Mouse (Mus musculus): ENCODE results near the gene Aftph.
A peak's percentile ranks its signal among the peaks of the same experiment; 100 is the strongest.
"Not testable (repeated sequence)": the region's sequence is repeated elsewhere in the genome, so short reads cannot be mapped to it uniquely, and the experiment has no call there.

Gene Aftph

DNA sequence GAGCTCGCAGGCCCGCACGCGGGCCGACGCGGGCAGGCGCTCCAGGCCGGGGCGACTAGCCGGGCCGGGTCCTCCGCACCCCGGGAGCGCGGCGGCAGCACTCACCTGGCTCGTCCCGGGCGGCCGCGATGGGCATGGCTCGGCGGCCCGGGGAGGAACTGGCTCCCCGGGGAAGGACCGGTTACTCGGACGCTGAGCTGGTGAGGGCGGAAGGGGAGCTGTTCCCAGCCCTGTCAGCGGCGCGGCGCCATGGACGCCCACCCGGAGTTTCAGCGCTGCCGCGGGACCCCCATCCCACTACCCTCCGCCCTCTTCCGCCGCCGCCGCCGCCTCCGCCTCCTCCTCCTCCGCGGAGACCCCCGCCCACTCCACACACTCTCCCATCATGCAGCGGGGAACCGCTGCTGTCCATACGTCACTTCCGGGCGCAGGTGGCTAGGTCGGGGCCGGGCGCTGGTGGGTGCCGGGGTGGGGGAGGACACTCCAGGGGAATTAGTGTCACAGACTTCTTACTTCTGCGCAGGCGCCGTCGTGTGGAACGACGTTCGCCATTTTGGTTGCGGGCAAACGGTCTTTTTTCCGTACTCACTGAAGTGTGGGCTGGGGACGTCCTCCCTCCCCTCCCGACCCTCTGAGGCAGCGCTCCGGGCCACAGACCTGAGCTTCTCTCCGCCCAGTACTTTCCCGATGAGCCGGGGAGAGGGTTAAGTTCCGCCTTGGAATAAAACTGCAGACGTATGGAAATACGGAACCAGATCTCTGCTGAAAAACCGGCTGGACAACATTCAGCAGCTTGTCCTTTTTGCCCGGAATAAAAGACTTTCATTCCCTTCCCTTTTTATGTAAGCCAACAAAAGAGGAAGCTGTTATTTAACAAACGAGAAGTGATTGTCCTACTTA lies at the start of gene Aftph:
Aftph (minus strand) TSS at position 389 of the 900 bp plus-strand sequence.
- peak; percentile 98 for DNase-seq

DNA sequence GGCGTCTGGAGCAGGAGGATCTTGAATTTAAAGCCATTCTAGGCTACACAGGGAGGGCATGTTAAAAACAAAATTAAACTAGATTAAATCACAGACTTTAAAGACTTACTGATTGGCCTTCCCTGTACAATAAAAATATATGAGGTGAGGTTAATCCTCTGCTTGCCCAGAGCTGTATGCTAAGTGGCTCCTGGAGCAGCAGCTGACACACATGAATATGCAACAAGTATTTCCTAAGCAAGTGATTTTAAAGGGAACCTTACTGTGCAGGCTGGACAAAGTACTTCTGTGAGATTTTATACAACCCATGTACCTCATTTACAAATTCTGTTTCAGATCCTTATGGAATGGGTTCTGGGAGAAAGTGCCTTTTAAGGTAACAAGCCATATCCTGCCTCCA lies 47.6 kb upstream of the Aftph start:
- no peak for DNase-seq

DNA sequence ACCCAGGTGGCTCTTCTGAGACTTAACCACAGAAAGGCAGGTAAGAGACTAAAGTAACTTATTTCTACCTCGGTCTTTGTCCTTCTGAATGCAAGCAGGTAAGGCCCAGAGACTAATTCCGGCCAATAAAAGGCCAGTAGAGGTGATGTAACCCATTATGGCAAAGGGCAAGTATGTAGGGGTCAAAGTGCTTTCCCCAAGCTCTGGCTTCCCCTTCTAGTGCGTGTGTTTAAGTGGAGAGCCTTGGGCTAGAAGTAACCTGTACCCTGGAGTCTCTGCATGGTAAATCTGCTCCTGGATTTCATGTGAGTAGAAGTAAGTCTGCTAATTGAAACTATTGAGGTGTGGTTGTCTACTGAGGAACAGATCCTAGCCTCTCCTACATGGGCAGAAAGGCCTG lies 46.7 kb upstream of the Aftph start:
- DNase-seq, result no peak

DNA sequence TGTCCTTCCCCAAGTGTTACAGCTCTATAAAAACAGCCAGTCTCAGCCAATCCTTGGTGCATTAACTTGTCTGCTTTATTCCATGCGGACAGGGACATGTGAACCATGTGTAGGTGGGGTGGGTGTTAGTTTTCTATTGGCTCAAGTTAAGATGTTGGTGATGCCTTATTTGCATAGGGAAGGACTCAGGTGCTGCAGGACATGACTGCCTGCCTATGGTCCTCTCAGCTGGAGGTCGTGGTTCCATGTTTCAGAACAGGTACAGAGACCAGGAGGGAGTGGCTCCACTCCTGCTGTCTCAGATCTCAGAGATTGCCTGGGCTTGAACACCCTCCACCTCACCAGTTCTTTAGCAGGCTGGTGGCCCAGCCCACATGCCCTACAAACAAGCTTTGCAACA lies 44.8 kb upstream of the Aftph start:
- DNase-seq, result no peak

DNA sequence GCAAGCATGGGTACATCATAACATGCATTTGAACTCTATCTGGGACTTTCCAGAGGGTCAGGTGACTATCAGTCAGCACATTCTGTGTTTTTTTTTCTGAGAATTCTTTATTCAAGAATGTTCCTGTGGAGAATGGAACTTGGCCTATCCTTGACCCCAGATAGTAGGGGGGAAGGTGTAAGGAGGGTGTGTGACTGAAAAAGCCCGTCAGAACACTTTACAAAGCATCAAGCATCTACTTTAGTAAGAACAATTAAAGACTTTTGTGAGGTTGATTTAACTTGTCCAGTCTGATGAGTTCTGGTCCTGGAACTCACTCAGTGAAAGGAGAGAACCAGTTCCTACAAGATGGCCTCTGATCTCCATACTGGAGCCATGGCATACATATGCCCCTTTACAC lies 43.8 kb upstream of the Aftph start:
- no peak for DNase-seq

DNA sequence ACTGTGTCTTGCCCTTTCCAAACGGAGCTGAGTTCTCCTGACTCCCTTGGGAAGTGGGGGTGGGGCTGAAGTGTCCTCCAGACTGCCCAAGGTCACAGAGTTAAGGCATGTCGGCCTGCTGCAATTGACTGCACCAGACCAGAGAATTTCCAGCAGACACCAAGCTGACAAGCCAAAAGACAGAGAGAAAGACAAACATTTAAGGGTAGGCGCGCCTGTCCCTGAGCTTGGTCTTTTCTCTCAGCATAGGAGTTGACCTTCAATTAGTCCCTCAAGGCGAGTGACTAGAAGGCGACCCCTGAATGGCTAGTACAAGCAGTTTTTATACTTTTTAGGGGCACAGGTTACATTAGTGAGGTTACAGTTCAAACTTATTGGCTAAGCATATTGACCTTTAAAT lies 43.4 kb upstream of the Aftph start:
- DNase-seq, result no peak

DNA sequence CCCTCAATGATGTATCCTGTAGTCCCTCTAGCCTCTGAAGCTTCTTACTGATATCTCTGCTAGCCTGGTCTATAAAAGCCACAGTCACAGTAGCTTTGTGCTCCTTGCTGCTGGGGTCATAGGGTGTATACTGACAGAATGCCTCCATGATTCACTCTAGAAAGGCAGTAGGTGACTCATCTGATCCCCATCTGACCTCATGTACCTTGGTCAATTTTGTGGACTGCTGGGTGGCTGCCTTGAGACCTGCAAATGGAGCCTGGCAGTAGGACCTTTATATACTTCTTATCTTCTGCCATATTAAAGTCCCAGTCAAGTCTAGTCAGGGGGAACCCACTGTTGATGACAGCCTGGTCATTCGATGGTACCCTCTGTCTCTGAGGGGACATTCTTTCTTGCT lies 42.1 kb upstream of the Aftph start:
- no peak for DNase-seq

DNA sequence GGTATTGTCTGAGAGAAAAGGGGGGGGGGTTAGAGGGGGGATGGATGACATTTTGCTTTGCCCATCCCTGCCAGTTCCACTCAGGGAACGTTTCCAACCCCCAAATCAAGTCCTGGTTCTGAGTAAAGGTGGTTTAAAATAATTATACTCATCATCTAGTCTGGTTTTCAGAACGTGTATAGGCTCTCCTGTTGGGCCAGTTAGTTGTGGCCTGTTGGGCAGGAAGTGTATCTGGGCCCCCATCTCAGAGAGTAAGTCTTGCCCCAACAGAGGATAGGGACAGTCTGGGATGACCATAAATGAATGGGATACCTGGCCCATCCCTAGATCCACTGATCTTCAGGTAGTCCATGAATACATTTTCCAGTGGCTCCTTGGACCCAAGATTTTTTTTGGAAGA lies 41.2 kb upstream of the Aftph start:
- no peak for DNase-seq

DNA sequence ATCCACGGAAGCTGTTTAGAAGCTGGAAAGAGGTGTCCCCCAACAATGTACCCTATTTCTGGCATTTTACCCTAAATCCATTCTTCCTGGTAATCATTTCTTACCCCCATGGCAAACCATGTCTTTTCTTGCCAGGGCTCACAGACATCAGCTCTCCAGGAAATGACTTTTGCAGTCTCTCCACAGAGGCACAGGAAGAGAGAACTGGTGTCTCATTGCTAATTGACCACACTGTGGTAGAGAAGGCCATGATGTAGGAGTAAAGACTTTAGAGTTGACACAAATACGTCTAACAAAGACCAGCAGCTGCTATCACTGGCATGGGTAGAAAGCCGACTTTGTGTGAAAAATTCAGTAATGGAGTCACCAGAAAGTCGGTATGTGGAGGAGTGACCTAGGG lies 38.9 kb upstream of the Aftph start:
- no peak for DNase-seq

DNA sequence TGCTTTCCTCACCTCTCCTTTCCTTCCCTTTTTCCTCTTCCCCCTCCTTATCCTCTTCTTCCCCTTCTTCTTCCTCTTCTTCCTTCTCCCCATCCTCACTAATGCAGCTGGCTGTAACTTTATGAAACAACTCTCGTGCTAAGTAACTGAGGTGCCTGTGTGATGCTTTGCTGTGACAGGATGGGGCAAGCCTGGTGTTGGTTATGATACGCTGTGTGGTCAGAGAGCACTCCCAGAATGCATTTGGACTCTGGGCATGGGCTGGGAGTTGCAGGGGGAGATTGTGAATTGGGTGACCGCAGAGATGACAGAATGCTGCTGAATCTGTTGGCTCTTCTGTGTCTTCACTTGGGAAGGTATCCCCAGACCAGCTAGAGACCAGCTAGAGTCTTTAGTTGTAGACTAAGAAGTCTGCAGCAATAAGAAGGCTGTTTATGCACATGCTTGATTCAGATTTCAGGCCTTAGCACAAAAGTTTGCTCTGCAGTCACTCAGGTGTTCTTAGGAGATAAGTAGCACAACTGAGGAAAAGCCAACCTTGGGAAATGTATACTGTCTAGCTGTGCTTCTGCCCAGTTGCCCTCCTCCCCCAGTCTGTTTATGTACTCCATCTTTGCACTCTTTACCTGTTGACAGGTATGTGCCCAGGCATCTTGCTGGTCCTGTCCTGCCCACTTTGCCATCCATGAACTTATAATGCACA lies 37.6 kb upstream of the Aftph start:
- no peak for DNase-seq

DNA sequence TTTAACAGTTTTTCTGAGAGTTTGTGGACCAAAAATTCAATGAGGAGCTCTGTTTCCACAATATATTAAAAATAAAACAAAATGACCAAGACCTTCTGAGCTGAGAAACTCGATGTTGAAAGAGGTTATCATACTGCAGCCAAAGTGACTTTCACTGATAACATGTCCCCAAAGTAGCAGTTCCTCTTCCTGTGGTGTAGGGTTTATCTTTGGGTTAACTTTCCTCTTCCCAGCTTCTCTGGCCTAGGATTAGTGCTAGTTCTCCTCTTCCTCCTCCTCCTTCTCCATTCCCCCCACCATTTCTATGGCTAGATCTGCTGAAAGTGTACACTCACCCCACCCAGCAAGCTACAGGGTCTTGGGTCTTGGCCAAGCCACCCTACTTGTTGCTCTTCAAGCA lies 36.9 kb upstream of the Aftph start:
- no peak for DNase-seq

DNA sequence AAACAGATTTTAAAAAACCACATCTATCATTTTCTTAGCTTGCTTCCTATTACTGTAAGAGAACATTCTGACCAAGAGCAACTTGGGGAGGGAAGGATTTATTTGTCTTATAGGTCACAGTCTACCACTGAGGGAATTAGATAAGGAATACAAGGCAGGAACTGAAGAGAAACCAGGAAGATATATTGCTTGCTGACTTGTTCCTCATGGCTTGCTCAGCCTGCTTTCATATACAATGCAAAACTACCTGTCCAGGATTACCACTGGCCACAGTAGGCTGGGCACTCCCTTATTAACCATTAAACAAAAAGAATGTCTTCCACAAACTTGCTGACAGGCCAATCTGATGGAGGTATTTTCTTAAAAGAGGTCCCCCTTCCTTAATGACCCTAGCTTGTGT lies 35.3 kb upstream of the Aftph start:
- no peak for DNase-seq

DNA sequence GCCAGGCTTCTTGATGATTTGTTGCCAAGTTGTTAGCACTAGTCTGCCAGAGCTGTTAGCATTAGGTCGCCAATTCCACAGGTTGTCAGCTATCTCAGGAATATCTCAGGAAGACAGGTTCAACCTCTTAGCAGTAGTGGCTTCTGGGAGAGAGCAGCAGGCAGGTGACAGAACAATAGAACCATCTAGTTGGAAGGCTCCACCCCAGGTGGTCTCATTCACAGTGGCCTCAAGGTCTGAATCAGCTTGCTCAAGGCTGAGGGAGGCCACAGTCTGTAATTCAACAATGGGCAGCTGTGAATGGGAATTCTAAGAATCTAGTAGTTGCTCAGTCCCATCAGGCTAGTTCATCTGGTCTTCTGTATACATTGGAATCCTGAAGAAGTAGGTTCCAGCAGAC lies 31.3 kb upstream of the Aftph start:
- no peak for DNase-seq

DNA sequence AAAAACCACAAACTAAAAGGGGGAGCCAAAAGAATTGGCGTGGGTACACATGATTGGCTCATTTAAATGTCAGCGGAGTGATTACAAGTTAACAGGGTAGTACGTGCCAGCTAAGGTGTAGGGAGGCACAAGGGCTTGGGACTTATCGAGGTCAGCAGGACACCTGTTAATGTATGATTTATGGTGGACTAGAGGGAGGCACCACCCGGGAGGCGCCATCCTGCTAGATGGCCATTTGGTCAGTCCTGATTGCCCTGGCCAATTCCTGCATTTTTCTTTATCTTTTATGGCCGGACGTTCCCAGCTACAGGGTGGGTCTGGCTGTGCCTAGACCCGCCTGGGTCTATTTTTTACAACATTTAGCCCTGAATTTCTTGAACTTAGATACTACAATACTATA lies 30.4 kb upstream of the Aftph start:
- DNase-seq, result not testable (repeated sequence)

DNA sequence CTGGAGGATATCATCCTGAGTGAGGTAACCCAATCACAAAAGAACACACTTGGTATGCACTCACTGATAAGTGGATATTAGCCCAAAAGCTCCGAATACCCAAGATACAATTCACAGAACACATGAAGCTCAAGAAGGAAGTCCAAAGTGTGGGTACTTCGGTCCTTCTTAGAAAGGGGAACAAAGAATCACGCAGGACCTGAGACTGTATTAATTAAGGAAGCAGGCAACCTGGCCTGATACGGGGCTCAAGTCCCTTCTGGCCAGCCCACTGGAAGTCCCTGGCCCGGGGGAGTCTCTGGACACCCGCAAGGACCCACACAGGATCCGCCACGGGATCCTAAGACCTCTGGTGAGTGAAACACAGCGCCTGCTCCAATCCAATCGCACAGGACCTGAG lies 20.6 kb upstream of the Aftph start:
- DNase-seq, result not testable (repeated sequence)

DNA sequence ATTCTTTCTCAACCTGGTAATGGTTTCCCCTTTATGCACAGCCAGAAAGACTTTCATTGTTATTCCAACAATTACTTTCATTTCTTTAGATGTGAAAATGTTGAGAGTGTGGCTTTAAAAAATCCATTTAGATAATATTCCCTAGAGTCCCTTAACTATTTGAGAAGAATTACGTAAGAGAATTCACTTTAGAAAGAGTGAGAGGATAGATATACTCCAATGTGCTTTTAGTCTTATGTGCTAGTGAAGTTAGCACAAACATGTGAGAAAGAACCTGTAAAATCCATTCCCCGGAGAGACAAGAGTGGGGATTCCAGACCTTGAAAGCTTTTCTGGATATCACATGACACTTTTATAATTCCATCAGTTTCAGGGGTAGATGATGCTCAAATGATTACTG lies 9.2 kb upstream of the Aftph start:
- DNase-seq, result no peak

DNA sequence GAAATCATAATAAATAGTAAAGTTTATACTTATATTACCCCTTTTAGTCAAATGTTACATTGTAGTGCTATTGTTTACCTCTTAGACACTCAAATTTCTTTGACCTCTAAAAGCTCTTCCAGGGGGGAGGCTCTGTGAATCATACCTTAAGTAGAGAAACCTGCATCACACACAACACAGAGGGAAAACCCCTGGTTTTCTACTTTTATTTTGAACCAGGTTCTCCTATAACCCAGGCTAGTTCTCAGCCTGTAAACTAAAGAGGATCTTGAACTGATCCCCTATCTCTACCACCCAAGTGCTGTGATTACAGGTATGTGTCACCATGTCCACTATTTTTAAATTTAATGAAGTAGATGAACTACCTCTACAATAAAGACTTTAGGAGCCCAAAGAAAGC lies 2.0 kb upstream of the Aftph start:
- no peak for DNase-seq

DNA sequence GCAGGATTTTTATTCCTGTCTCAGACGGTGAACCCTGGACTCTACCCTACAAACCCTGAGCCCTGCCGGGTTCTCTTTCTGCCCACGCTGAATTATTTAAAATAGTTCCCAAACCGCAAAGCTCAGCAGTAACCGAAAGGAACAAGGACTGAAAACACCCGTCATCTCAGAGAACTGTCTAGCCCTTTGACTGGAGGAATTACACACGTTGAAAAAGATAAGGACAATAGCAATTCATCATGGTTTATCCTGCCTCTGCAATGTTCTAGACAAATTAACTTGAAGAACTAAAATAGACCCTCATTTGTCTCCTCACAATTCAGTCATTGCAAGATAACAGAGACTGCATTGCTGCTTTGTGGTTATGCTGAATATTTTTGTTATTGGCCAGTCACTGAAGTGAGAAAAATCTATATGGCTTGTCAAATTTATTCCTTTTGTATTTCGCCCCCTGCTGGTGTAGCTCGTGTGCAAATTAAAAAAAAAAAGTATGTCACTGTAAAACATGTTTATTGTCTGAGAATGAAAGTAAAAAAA lies 1.0 kb upstream of the Aftph start:
- peak; percentile 61 for DNase-seq

DNA sequence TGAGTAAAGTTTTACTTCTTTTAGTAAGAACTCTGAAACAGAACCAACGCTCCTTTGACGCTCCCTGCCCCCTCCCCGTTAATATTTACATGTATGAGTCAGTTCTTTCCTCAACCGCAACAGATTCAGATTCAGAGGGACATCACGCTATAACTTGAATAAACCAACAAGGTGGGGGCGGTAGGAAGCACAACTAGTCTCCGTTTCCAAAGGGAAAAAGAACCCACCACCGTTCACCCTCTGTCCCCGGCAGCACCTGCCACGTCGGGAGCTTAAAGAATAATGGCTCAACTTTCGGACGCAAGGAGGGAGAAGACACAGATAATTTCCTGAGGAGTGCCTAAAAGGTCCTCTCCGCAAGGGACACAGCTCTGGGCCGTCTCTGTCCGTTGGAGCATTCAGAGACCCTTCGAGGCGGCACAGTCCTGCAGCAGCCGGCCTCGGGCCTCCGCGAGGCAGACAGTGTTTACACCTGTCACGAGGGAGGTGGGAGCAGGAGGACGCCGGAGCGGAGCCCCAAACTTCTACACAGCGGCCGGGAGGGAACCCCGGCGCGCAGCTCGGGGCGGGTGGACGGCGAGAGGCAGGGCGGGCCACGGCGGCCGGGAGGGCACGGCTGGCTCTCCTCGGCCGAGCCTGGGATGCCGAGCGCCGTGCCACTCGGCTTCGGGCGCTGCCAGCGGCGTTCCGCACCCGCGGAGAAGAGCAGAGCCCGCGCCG lies 748 bp downstream of the Aftph start:
- peak; percentile 42 for DNase-seq

DNA sequence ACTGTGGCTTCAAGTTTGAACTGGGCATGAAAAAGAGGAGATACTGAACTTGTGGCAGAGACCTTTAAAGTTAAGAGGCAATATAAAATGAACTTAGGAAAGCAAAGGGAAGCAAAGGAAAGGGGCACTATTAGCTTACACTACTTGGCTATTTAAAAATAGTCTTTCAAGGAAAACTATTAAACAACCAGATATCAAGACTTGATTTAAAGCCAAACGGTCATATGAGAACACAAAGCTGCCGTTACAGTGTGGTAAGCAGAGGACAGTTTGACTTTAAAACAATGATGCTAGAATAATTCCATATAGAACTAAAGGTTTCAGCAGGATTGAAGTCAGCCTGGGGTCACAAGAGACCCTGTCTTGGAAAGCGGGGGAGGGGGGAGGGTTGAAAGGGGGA lies 7.3 kb downstream of the Aftph start:
- no peak for DNase-seq

DNA sequence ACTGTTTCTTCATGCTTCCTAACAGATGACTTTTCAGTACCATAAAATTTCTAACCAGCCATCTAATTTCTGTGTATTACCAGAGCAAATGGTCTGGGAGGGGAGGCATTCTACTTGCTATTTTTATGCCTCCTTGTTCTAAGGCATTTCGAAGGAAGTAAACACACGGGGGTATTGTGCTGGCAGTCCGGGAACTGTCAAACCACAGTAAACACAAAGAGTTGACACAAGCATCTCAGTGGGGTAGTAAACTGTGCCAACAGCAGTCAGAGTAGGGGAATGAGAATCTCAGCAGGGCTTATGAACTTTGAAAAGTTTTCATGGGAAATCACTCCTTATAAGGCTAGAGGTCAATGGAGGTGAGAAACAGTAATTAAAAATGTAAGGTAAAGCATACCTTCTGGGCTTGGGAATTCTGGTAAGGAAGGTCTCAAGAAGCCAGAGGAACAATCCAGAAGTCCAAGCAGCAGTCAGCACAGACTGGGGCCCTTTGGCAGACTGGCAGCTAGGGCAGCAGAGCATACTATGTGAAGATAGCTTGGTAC lies 7.8 kb downstream of the Aftph start:
- no peak for DNase-seq

DNA sequence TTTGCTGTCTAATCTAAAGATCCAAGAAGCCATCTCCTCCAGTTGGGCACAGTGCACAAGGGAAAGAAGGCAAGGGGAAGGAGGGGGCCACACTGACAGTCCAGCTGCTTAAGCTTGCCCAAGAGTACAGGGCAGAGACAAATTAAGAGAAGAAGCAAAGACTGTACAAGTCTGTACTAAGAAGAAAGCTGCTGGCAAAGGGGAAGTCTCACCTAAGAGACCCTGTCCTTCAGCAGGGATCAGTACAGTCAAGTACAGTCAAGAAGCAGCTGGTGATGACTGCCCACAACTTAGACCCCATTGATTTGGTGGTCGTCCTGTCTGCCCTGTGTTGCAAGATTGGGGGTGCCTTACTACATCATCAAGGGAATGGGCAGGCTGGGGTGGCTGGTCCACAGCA lies 12.0 kb downstream of the Aftph start:
- DNase-seq, result no peak

DNA sequence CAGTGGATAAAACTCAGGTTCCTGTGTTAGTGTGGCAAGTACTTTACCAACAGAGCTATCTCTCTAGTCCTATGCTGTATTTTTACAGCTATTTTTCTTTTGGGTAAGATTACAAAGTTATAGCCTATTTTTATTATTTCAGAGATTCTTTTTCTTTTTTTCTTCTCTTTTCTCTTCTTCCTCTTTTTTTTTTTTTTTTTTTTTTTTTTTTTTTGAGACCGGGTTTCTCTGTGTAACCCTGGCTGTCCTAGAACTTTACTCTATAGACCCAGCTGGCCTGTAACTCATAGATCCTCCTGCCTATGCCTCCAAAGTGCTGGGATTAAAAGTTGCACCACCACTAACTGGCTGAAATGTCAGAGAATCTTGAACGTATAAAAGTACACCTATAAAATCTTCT lies 13.3 kb downstream of the Aftph start:
- no peak for DNase-seq

Measured in right cerebral cortex, adult 18-20 months (tissue).